Mouse (Mus musculus): ENCODE measurements at regions not wholly inside any gene's neighbourhood (a gene's known extent, or its start where the extent isn't known, plus 50 kb on each side); places are given as distances from the start of the nearest gene placed in this dataset.

DNA sequence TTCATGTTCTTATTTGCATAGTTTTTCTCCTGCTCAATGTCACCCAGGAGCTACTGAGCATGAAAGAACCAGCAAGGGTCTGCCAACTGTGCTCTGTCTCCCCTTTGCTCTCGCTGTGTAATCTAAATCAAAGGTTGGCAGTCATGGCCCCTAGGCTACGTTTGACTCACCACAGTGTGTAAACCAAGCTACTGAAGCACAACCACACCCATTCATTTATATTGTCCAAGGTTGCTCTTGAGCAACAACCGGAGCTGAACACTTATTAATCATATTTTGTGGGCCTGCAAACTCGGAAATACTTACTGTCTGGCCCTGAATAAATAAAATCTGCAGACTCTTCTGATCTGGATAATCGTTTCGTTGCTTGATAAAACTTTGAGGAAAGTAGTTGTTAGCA lies 826.3 kb downstream of the Efna5 start:
- H3K4me1 ChIP-seq (ENCODE audit: control insufficient read depth, insufficient read depth, low read length), result no peaks in the 10 kb centered on the region
- no peak for ATAC-seq (replicated peaks; ENCODE audit: insufficient number of reproducible peaks, low FRiP score, low TSS enrichment)

DNA sequence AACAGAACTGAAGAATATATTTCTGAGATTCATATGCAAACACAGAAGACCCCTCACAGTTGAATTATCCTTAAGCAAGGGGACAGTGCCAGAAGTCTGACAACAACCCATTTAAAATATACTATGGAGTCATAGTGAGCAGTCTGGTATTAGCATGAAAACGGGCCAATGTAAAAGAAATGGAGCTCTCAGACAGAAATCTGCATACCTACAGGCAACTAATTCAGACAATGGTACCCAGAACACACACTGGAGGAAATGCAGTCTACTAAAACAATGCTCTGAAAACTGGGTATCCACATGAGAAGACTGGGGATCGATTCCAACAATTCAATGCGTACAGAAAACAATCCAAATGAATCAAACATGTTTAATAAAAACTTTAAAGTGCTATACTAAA lies 832.1 kb downstream of the Efna5 start:
- Histone ChIP-seq H3K27ac (ENCODE audit: low read depth, low read length) (no peak overlapping the region), H3K9ac (ENCODE audit: low read depth, low read length) (no peak overlapping the region), H3K4me2 (no peak overlapping the region), H3K9me3 (replicated peaks; ENCODE audit: control insufficient read depth, low read length) (no peaks in the 10 kb centered on the region), H3K4me3 (ENCODE audit: low read depth, low read length) (no peak overlapping the region), H3K27me3 (ENCODE audit: control insufficient read depth, insufficient read depth, low read length) (no peaks in the 10 kb centered on the region), H3K36me3 (ENCODE audit: control insufficient read depth, insufficient read depth, low read length) (no peaks in the 10 kb centered on the region), H3K4me1 (ENCODE audit: control insufficient read depth, insufficient read depth, low read length) (no peaks in the 10 kb centered on the region)
- 68% methylated on average over 3 of the region's 3 CpGs for WGBS (ENCODE audit: insufficient replicate concordance)
- no peak for ATAC-seq (replicated peaks; ENCODE audit: insufficient number of reproducible peaks, low FRiP score, low TSS enrichment)

More for the DNA sequence above, 826.3 kb downstream of the Efna5 start:
- no peak overlapping the region for H3K4me2 ChIP-seq
- no peak overlapping the region for H3K9ac ChIP-seq (ENCODE audit: low read depth, low read length)
- H3K36me3 ChIP-seq (ENCODE audit: control insufficient read depth, insufficient read depth, low read length), result no peaks in the 10 kb centered on the region
- no peaks in the 10 kb centered on the region for H3K27me3 ChIP-seq (ENCODE audit: control insufficient read depth, insufficient read depth, low read length)
- 74% methylated on average over 6 of the region's 6 CpGs for WGBS (ENCODE audit: insufficient replicate concordance)
- H3K27ac ChIP-seq (ENCODE audit: low read depth, low read length), result no peak overlapping the region
- H3K9me3 ChIP-seq (replicated peaks; ENCODE audit: control insufficient read depth, low read length), result no peaks in the 10 kb centered on the region
- H3K4me3 ChIP-seq (ENCODE audit: low read depth, low read length), result no peak overlapping the region

DNA sequence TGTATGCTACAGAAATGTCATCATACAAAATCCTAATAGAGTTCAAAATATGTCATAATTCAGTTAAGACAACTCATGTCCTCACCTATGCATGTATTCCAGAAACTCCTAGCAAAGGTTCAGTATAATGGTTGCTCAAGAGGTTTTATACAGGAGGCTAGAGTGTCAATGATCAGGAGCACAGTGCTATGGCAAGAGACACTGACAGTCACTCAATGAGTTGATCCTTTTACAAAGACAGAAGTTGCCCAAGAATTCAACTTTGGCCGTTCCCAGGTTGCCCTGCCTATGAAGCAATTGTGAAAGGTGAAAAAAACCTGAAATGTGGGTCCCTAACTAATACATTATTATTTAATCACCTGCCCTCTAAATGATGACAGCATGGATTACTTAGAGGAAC lies 850.5 kb downstream of the Efna5 start:
- ATAC-seq (replicated peaks; ENCODE audit: insufficient number of reproducible peaks, low FRiP score, low TSS enrichment), result no peak
- H3K4me3 ChIP-seq (ENCODE audit: low read depth, low read length), result no peak overlapping the region
- 100% methylated on average over 1 of the region's 1 CpGs for WGBS (ENCODE audit: insufficient replicate concordance)
- no peaks in the 10 kb centered on the region for H3K27me3 ChIP-seq (ENCODE audit: control insufficient read depth, insufficient read depth, low read length)
- no peak overlapping the region for H3K9ac ChIP-seq (ENCODE audit: low read depth, low read length)
- no peak overlapping the region for H3K27ac ChIP-seq (ENCODE audit: low read depth, low read length)
- no peaks in the 10 kb centered on the region for H3K36me3 ChIP-seq (ENCODE audit: control insufficient read depth, insufficient read depth, low read length)
- H3K4me2 ChIP-seq, result no peak overlapping the region
- H3K9me3 ChIP-seq (replicated peaks; ENCODE audit: control insufficient read depth, low read length), result no peaks in the 10 kb centered on the region
- no peaks in the 10 kb centered on the region for H3K4me1 ChIP-seq (ENCODE audit: control insufficient read depth, insufficient read depth, low read length)
